Mouse (Mus musculus) activated CD4-positive, CD25-positive, alpha-beta regulatory T cell (primary cell): ENCODE data around the gene Gcnt1. TPM values are rescaled to one million over a fixed set of nuclear protein-coding genes. Genes with fewer than 3 reads are reported as not detected.

Source experiments
- polyA plus RNA-seq, 2 experiments: library from polyadenylated mRNA; unstranded; fragments of 100-300 nt; shearing (Covaris generic); gene quantifications; one replicate each; pipeline ENCODE4 v1.2.1; 2017

Gcnt1 gene
- polyA plus RNA-seq, result 10 to 100 TPM; 18.5 to 20.0 TPM

DNA sequence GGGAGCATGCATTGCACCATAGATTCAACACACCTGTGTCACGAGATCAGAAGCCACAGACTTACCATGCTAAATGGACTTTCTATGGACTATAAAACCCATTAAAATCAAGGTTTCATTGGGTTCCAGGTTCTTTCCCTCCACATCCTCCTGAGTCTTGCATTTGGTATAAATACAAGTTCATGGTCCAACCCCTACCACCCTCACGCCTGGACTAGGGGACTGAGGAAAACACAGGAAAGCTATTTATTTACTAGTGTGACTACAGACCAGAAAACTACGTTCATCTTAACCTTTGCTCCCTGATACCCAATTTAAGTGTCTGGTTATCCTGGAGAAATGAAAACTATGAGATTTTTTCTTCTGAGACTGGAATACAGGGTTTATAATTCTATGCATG, at the start of gene Gcnt1:
Gcnt1 (minus strand) TSS at position 144 of the 400 bp plus-strand sequence.

GRCm38 (mm10) chr19:17393841-17394591, 21.4 kb upstream of the Gcnt1 start, which contains the start of gene Rfk:
Rfk (plus strand) TSS chr19:17394043.

Other genes with a start within 250 kb of the Gcnt1 start
- 100 to 1,000 TPM in 1 of 2 experiments, 10 to 100 TPM in 1; 65.1 to 134 TPM for gene Rfk, start 21.2 kb upstream of the Gcnt1 start, polyA plus RNA-seq